Mouse (Mus musculus): Measurements from ENCODE around the gene Palm3. TPM values are rescaled to one million over a fixed set of nuclear protein-coding genes. Genes with fewer than 3 reads are reported as not detected.

Palm3 gene
- polyA plus RNA-seq, 1 experiment = 0.32 TPM

GRCm38 (mm10) chr8:84023085-84023484, 1.8 kb downstream of the Palm3 start:
- 42% methylated on average over 5 of the region's 5 CpGs for WGBS
- peaks cover 12% of the 10 kb centered on the region; the same call in 1 of the 2 replicates for H3K4me1 ChIP-seq (replicated peaks; ENCODE audit: control insufficient read depth, insufficient read depth, low read length)
- no peak for TF ChIP-seq CTCF (IDR thresholded peaks at IDR 0.05; ENCODE audit: borderline replicate concordance, control insufficient read depth, extremely low read depth, insufficient read depth, low read length, poor library complexity)
- no peak for TF ChIP-seq POLR2A (IDR thresholded peaks at IDR 0.05; ENCODE audit: control insufficient read depth, extremely low read depth, insufficient read depth, low read length, poor library complexity)
- H3K27ac ChIP-seq (ENCODE audit: control insufficient read depth, insufficient read depth, low read length) = no peak overlapping the region
- no peaks in the 10 kb centered on the region for H3K36me3 ChIP-seq (ENCODE audit: control insufficient read depth, insufficient read depth, low read length)
- no peaks in the 10 kb centered on the region; the same call in 1 of the 2 replicates for H3K27me3 ChIP-seq (ENCODE audit: control insufficient read depth, insufficient read depth, low read length)
- DNase-seq = no peak
- no peak overlapping the region for H3K4me3 ChIP-seq (ENCODE audit: control insufficient read depth, insufficient read depth, low read length)

- Histone ChIP-seq H3K4me3 (ENCODE audit: control insufficient read depth, insufficient read depth, low read length) (no peak overlapping the region), H3K27ac (ENCODE audit: control insufficient read depth, insufficient read depth, low read length) (no peak overlapping the region), H3K36me3 (ENCODE audit: control insufficient read depth, insufficient read depth, low read length) (no peaks in the 10 kb centered on the region), H3K4me1 (replicated peaks; ENCODE audit: control insufficient read depth, insufficient read depth, low read length) (peaks cover 12% of the 10 kb centered on the region; the same call in 1 of the 2 replicates), H3K27me3 (ENCODE audit: control insufficient read depth, insufficient read depth, low read length) (no peaks in the 10 kb centered on the region; the same call in 1 of the 2 replicates)
- no peak for TF ChIP-seq CTCF (IDR thresholded peaks at IDR 0.05; ENCODE audit: borderline replicate concordance, control insufficient read depth, extremely low read depth, insufficient read depth, low read length, poor library complexity)
- no peak for TF ChIP-seq POLR2A (IDR thresholded peaks at IDR 0.05; ENCODE audit: control insufficient read depth, extremely low read depth, insufficient read depth, low read length, poor library complexity)
- 87% methylated on average over 1 of the region's 1 CpGs for WGBS
- no peak for DNase-seq
Observed at GRCm38 (mm10) chr8:84023631-84024030, 2.4 kb downstream of the Palm3 start.

GRCm38 (mm10) chr8:84024171-84024570, 2.9 kb downstream of the Palm3 start:
- peaks cover 12% of the 10 kb centered on the region; the same call in 1 of the 2 replicates for H3K4me1 ChIP-seq (replicated peaks; ENCODE audit: control insufficient read depth, insufficient read depth, low read length)

GRCm38 (mm10) chr8:84025863-84026262, 4.6 kb downstream of the Palm3 start:
- Histone ChIP-seq H3K27ac (ENCODE audit: control insufficient read depth, insufficient read depth, low read length) (no peak overlapping the region), H3K4me1 (replicated peaks; ENCODE audit: control insufficient read depth, insufficient read depth, low read length) (peaks cover 12% of the 10 kb centered on the region; the same call in 1 of the 2 replicates), H3K27me3 (ENCODE audit: control insufficient read depth, insufficient read depth, low read length) (no peaks in the 10 kb centered on the region; the same call in 1 of the 2 replicates), H3K36me3 (ENCODE audit: control insufficient read depth, insufficient read depth, low read length) (no peaks in the 10 kb centered on the region; the same call in 1 of the 2 replicates), H3K4me3 (ENCODE audit: control insufficient read depth, insufficient read depth, low read length) (peak overlapping the region; percentile 10; the same call in 1 of the 2 replicates)
- no peak for TF ChIP-seq POLR2A (IDR thresholded peaks at IDR 0.05; ENCODE audit: control insufficient read depth, extremely low read depth, insufficient read depth, low read length, poor library complexity)
- no peak for TF ChIP-seq CTCF (IDR thresholded peaks at IDR 0.05; ENCODE audit: borderline replicate concordance, control insufficient read depth, extremely low read depth, insufficient read depth, low read length, poor library complexity)
- peak; percentile 78 for DNase-seq
- 2% methylated on average over 41 of the region's 41 CpGs for WGBS

More at GRCm38 (mm10) chr8:84024171-84024570, 2.9 kb downstream of the Palm3 start:
- Histone ChIP-seq H3K27me3 (ENCODE audit: control insufficient read depth, insufficient read depth, low read length) (no peaks in the 10 kb centered on the region; the same call in 1 of the 2 replicates), H3K36me3 (ENCODE audit: control insufficient read depth, insufficient read depth, low read length) (no peaks in the 10 kb centered on the region), H3K27ac (ENCODE audit: control insufficient read depth, insufficient read depth, low read length) (no peak overlapping the region), H3K4me3 (ENCODE audit: control insufficient read depth, insufficient read depth, low read length) (no peak overlapping the region)
- WGBS = 20% methylated on average over 10 of the region's 10 CpGs
- TF ChIP-seq POLR2A (IDR thresholded peaks at IDR 0.05; ENCODE audit: control insufficient read depth, extremely low read depth, insufficient read depth, low read length, poor library complexity) = no peak
- peak; percentile 86 for TF ChIP-seq CTCF (IDR thresholded peaks at IDR 0.05; ENCODE audit: borderline replicate concordance, control insufficient read depth, extremely low read depth, insufficient read depth, low read length, poor library complexity)
- peak; percentile 65 for DNase-seq

GRCm38 (mm10) chr8:84027449-84027848, 6.2 kb downstream of the Palm3 start:
- H3K27me3 ChIP-seq (ENCODE audit: control insufficient read depth, insufficient read depth, low read length) = no peaks in the 10 kb centered on the region; the same call in 1 of the 2 replicates
- H3K36me3 ChIP-seq (ENCODE audit: control insufficient read depth, insufficient read depth, low read length) = no peaks in the 10 kb centered on the region; the same call in 1 of the 2 replicates
- WGBS = 5% methylated on average over 10 of the region's 10 CpGs
- peaks cover 12% of the 10 kb centered on the region; the same call in 1 of the 2 replicates for H3K4me1 ChIP-seq (replicated peaks; ENCODE audit: control insufficient read depth, insufficient read depth, low read length)
- H3K4me3 ChIP-seq (ENCODE audit: control insufficient read depth, insufficient read depth, low read length) = no peak overlapping the region
- no peak overlapping the region for H3K27ac ChIP-seq (ENCODE audit: control insufficient read depth, insufficient read depth, low read length)
- no peak for DNase-seq
- TF ChIP-seq CTCF (IDR thresholded peaks at IDR 0.05; ENCODE audit: borderline replicate concordance, control insufficient read depth, extremely low read depth, insufficient read depth, low read length, poor library complexity) (no peak), POLR2A (IDR thresholded peaks at IDR 0.05; ENCODE audit: control insufficient read depth, extremely low read depth, insufficient read depth, low read length, poor library complexity) (no peak)

- H3K27me3 ChIP-seq (ENCODE audit: control insufficient read depth, insufficient read depth, low read length) = no peaks in the 10 kb centered on the region; the same call in 1 of the 2 replicates
- WGBS = 92% methylated on average over 5 of the region's 5 CpGs
- no peak for DNase-seq
Observed at GRCm38 (mm10) chr8:84029272-84029671, 8.0 kb downstream of the Palm3 start.

More at GRCm38 (mm10) chr8:84029272-84029671, 8.0 kb downstream of the Palm3 start:
- H3K36me3 ChIP-seq (ENCODE audit: control insufficient read depth, insufficient read depth, low read length) = peaks cover 17% of the 10 kb centered on the region
- H3K27ac ChIP-seq (ENCODE audit: control insufficient read depth, insufficient read depth, low read length) = no peak overlapping the region
- H3K4me3 ChIP-seq (ENCODE audit: control insufficient read depth, insufficient read depth, low read length) = no peak overlapping the region
- no peak for TF ChIP-seq POLR2A (IDR thresholded peaks at IDR 0.05; ENCODE audit: control insufficient read depth, extremely low read depth, insufficient read depth, low read length, poor library complexity)
- no peak for TF ChIP-seq CTCF (IDR thresholded peaks at IDR 0.05; ENCODE audit: borderline replicate concordance, control insufficient read depth, extremely low read depth, insufficient read depth, low read length, poor library complexity)
- peaks cover 12% of the 10 kb centered on the region; the same call in 1 of the 2 replicates for H3K4me1 ChIP-seq (replicated peaks; ENCODE audit: control insufficient read depth, insufficient read depth, low read length)

Measured in thymus, adult 2 months (tissue).